Mouse (Mus musculus): ENCODE data around the gene Vps53.

Vps53 gene

DNA sequence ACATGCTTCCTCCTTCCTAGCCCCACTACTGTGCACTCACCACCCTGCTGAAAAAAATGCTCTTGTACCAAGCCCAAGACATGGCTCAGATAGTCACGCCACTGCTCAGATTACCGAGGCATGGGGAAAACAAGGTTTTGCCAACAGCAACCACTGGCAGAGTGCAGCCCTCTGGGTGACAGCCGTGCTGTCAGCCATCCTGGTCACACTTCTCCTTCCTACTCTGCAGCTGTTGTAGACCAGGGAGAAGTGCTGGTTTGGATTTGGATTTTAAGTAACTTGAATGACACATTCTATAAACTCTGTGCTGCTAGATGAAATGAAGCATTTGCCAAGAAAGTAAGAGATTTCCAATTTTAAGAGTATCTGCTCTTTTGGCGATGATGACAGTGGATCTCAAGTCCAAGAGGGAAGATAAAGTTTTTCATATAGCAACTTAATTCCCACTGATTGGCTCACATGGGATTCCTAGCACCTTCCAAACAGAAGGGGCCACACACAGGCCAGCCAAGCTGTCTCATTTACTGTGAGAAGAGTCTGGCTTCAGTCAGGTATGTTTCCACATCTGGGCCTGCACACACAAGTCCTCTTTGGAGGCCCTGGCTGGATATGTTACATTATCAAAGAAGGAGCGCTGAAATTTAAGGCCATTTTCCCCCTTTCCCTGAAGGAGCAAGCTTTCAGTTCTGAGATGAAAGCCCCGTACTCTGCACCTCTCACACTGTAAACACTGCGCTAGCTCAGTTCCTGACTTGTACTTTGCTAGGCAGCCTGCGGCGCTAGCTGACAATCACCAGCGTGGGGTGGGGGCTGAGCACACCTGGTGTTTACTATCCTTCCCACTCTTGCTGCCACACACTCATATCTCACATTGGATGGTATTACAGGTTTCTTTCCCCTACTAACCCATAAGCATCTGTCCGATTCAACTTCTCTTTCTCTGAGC lies 72.6 kb downstream of the Vps53 start:
- no peak for DNase-seq

DNA sequence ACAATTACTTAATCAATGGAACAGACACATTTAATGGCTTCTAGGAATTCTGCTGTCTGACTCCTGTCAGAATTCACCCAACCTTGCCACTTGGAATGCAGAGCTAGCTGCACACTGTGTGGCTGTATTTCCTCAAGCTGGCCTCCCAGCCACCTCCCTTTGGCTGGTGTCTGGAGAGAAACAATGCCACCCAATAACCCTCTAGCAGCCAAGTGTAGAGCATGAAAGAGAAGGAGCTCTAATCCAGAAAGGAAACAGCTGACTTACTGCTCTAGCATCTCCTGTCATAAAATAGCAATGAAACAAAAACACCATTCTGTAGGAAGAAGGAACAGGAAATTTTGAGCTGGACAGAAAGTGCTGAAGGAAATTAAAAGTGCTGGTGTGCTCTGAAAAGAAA lies 78.3 kb downstream of the Vps53 start:
- no peak for DNase-seq

- no peak for DNase-seq
These were observed 80.1 kb downstream of the Vps53 start for GRCm38 (mm10) chr11:76099193-76099975.

DNA sequence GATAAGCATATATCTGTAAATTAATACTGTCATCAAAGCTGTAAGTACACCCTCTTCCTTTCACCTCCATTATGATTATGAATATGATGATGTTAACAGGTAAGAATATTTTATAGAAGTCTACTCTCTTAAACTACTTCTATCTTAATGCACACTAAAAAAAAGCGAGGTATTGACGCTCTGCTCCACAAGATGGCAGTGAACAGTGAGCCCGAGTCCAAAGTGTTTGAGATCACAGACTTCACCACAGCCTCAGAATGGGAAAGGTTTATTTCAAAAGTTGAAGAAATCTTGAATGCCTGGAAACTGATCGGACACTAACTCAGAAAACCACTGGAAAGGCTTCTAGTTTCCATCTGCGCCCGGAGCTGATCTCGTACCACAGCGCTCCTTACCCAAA lies 85.8 kb downstream of the Vps53 start:
- DNase-seq = no peak

- peak; percentile 25 to 26 for DNase-seq
These were observed 89.7 kb downstream of the Vps53 start for GRCm38 (mm10) chr11:76089776-76090175.

- DNase-seq = no peak
These were observed 90.9 kb downstream of the Vps53 start for GRCm38 (mm10) chr11:76088506-76088905.

GRCm38 (mm10) chr11:76085898-76086591 lies 93.4 kb downstream of the Vps53 start:
- DNase-seq = peak; percentile 65 to 73

DNA sequence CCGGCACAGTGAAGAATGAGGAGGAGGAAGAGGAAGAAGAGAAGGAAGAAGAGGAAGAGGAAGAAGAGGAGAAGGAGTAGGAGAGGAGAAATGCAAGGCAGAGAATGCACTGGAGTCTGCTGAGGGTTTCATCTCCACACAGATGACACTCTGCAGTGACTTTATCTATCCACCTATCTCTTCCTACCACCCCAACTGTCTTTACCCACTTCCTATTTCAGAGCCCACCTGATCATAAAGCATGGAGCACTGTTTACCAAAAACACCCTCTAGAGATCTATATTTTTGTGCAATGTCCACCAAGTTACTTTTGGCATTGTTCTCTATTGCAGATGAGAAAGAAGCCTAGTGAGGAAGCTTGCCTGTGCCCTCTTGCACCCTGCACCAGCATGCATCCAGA lies 94.5 kb downstream of the Vps53 start:
- DNase-seq = no peak

DNA sequence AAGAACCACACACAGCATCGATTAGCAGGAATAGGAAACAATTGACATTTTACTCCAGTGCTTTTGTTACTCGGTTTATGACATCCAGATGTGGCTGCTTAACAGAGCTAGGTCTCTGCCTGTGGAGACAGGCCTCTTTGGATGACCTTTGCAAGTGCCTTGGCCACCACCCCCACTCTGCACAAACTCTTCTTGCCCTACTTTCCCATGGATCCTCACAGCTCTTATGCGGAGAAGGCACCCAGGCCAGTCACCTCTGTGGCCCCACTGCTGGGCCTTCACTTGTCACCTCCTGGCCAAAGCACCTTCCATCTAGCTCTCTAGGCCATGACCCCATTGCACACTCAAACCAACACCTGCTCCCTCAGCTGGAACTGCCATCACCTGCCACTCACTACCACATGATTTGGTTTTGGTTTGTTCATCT lies 95.5 kb downstream of the Vps53 start:
- DNase-seq = no peak

DNA sequence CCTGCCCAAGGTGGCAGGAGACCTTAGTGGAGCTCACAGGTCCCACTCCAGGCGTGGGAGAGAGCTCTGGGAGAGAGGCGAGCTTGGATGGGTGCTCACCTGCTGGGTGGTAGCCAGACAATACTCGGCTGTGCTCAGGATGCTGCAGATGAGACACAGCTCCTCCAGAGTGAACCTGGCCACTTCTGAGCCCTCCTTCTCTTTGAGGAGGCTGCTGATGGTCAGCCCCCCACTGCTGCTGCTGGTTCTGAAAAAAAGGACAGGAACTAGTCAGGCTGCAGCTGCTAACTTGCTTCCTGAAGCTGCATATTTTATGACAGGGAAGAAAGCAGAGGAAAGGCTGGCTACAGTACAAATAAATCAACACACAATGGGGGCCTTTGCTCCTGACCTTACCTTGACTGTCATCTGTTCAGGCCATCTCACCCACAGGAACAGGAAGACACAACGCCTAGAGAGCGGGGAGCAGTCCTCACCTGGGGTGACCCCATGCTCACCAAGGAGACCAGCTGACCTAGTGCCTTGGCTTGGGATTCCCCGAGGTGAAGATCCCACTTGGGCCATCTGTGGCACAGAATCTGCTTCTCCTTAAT lies 98.3 kb downstream of the Vps53 start:
- DNase-seq = no peak

GRCm38 (mm10) chr11:76080293-76080692 lies 99.2 kb downstream of the Vps53 start:
- no peak for DNase-seq

GRCm38 (mm10) chr11:76077341-76077740 lies 102.1 kb downstream of the Vps53 start:
- no peak for DNase-seq

DNA sequence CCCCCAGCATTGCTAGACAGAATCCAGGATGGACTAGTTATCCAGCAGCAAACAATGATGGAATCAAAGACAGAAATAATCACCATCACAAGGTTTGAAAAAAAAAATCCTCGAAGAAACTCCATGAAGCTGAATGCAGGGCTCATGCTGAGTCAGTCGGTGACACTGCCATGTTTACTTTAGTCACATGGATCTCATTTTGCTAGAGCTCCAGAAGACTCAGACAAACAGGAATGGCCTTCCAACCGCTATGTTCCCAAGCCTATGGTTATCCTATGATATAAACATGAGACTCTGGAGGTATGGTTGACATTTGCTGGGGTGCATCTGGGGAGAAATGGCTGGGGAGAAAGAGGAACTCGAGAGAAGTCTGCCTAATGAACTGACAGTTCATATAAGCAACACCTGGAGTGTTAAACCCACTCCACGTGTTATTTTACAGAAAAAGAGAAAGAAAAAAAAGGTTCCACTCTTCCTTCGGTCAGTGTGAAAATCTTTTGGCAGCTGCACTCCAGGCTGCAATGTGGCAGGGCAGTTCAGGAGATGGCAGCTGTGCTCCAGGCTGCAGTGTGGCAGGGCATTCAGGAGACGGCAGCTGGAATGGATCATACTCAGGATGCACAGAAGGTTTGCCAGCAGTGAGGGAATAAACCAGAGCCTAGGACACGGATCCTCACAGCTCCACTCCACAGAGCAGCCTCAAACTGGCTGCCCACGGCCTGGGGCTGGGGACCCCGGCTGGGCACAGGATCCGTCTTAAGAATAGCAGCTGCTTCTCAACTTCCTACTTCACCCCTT lies 105.0 kb downstream of the Vps53 start:
- no peak for DNase-seq

- peak in 1 of 2 experiments; percentile 28 for DNase-seq
These were observed 109.6 kb downstream of the Vps53 start for GRCm38 (mm10) chr11:76069816-76070215.

DNA sequence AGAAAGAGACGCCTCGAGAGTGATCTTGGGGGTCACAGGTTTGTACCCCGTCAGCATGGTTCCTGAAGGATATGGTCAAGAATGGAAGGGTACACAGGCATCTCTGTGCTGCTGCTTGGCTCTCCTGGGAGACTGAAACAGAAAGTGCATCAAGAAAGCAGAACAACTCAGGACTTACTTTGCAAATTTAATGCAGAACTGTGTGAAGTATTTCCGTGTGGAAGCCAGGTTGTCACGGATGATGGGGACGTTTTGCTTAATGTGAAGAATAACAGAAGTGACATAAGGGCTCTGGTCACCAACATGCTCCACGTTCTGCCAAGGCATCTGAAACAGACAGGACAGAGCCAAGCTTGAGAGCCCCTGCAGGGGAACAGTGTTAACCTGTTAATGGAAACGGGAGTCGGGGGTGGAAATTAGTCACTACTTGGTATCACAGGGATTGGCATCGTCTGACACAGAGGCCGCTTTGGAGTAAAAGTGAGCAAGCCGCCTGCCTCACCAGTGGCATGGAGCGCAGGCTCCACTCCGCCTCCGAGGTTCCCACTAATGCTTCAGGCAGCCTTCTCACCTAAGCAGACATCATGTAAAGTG lies 112.8 kb downstream of the Vps53 start:
- peak; percentile 74 to 80 for DNase-seq

DNA sequence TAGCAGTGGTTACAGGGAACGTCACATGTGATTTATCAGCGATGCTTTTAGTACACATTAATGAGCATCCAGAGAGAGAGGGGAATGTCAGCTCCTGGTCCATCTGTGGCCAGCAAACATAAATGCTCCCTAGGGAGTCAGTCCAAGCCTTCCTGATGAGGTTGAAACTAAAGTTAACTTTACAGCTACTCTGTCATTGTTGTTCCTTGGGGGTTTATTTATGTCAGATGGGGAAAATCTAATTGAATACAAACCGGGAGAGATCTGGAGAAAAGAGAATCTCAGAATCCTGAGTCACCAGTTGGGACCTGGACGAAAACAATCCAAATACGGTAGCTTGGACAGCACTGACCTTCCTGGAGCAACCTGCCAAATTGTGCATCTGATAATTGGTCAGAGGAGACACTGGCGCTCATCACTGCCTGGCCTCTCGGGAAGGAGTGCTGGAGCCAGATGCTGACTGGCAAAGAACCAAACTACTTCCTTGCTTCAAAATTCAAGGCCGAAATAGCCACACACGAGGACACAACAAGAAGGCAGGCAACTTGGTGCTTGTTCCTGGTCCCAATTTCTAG lies 113.8 kb downstream of the Vps53 start:
- DNase-seq = peak; percentile 65 to 67

GRCm38 (mm10) chr11:76064411-76064810 lies 115.0 kb downstream of the Vps53 start:
- DNase-seq = no peak

- DNase-seq = no peak
These were observed 118.5 kb downstream of the Vps53 start for GRCm38 (mm10) chr11:76060906-76061305.

- no peak for DNase-seq
These were observed 119.5 kb downstream of the Vps53 start for GRCm38 (mm10) chr11:76059971-76060370.

DNA sequence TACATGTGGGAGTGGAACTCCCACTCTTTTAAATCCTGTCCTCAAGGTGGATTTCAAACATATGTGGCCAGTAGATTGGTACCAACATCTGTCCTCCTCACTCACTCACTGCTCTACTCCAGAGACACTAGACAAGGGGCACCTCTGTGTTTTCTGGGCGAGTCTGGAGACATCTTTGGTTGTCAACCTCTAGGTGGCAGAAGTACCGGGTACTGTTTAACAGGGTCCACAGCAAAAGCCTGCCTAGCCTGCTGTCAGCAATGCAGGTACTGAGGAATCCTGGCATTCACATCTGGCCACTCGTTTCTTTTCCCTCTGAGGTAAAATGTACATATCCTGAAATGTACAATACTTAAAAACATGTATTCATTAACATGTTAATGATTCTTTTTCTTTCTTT lies 123.0 kb downstream of the Vps53 start:
- DNase-seq = no peak

GRCm38 (mm10) chr11:76052496-76052895 lies 127.0 kb downstream of the Vps53 start:
- peak; percentile 71 to 79 for DNase-seq
